Mouse (Mus musculus): ENCODE measurements at regions not wholly inside any gene's neighbourhood (a gene's known extent, or its start where the extent isn't known, plus 50 kb on each side); places are given as distances from the start of the nearest gene placed in this dataset.
A peak's percentile ranks its signal among the peaks of the same experiment; 100 is the strongest.

DNA sequence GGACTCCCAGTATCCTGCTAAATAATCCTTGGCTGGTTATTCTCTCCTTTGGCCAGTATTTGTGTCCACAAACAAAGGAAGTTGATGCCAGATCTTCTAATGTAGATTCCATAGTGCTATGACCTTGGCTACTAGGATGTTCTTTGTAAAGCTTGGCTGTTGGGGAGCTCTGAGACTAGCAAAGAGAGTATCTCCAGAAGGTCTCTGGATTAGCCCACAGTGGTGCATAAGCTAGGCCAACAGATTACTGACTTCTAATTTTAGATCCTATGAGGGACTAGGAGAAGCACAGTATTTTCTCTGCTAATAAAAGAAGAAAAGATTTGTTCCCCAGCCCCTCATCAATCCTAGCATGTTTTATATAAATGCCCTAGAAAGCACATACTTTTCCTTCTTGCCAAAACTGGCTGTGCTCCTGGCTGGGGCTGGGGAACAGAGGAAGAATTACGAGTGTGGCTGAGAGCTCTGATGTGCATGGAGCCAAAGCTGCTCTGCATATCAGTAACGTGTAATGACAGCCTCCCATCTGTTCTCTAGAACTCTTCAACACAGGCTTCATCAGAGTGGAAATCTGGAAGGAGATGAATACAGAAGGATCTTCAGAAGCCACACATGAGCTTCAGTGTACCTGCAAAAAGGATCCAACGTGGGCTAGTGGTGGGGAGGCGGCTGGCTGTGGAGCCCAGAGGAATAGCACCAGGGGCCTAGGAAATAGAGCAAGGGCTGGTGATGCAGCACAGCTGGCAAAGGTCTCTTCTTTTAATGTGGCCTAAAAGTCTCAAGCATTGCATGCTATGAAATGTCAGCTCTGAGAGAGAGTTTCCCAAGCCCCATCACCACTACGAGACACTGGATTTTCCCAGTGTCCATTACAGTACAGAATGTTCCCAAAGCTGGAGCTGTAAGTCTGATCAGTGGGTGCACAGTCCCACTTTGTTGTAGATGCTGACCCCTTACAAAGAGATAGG is 283.0 kb upstream of the Plxna2 start:
- DNase-seq (ENCODE audit: low spot score): no peak

DNA sequence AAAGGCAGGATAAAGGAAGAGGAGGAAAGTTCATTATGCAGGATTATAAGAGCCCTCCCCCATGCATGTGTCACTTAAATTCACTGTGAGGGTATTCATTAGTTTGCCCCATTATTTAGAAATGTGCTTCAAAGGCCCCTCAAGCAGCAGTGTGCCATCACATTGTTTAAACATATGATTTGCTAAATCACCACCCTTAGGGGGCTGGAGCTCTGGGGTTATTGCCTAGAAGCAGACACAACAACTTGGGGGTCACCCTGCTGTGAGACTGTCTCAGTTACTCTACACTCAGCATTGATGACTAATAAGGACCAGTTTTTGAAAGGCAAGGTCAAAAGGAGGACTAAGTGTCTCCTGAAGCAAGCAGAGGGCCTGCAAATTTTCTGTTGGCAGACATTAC is 285.4 kb upstream of the Plxna2 start:
- peak; percentile 43 for DNase-seq (ENCODE audit: low spot score)

DNA sequence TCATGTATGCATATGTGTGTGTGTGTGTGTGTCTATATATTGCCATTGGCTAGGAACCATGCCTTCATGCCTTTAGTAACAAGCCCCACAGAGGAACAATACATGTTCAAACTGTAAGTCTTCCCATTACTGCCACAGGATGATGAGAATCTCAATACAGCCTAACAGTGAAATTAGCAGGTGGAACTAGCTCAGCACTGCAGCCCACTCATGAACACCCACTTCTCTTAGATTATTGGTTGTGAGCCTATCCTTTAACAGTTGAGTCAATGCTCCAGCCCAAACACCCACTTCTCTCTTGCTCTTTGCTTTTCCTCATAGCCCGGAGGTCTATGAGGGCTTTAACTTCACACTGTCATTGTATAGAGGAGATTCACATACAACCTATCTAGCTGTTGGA is 287.5 kb upstream of the Plxna2 start:
- DNase-seq (ENCODE audit: low spot score): no peak

DNA sequence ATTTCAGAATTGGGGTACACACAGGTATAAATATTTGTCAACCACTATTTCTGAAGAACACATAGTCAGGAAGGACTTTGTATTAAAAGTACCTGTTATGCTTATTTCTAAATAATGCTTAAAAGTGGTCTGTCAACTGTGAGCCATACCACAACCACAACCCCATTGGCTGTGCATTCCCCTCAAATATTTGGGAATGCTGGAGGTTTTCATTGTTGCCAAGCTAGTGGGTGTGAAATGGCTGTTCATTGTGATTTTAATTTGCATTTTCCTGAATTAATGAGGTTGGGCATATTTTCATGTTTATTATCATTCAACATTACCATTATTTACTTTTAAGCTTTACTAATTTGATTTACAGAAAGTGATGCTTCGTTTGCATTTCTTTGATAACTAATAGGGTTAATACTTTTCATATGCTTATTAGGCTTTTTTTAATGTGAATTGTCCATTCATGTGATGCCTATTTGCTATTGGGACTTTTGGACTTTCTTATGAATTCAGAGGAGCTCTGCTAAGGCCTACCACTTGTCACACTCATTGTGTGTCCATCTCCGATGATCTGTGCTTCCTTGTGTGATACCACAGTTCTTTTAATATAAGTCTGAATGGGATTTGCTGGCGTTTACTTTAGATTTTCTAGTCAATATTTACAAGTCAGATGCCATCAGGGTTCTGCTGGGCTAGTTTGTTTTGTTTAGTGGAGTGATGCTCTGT is 297.5 kb upstream of the Plxna2 start:
- no peak for DNase-seq (ENCODE audit: low spot score)

DNA sequence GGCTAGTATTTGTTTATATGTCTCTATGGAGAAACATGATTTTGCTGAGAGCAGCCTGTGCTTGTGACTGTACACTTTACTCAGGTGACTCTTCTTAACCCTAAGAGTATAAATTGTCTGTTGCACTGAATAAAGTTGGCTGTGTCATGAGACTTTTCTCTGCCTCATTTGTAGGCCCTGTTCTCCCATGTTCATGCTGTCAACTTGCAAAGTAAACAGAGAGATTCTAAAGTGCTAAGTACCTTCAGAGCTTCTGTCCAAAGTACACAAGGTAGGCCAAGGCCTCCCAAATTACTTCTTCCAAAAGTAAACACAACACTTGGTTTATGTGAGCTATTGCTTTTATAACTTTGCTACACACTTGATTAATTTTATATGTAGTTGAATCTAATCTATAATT is 299.7 kb upstream of the Plxna2 start:
- no peak for DNase-seq (ENCODE audit: low spot score)

DNA sequence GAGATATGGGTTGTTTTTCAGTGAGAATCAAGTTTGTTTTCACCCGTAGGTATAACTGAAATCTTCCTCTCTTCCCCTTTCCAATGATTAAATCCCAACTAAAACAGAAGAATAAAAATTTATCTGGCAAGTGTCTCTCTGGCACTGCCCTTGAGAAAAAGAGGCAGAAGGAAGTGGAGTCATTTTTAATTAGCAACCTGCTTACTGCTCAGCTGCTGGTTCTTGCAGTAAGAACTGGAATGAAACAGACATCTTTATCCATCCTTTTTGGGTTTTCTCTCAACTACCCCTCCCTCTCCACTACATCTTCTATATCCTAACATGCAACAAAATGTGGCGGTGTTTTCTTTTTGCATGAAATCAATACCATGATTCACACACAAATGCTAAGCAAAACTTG is 302.4 kb upstream of the Plxna2 start:
- DNase-seq (ENCODE audit: low spot score): no peak

DNA sequence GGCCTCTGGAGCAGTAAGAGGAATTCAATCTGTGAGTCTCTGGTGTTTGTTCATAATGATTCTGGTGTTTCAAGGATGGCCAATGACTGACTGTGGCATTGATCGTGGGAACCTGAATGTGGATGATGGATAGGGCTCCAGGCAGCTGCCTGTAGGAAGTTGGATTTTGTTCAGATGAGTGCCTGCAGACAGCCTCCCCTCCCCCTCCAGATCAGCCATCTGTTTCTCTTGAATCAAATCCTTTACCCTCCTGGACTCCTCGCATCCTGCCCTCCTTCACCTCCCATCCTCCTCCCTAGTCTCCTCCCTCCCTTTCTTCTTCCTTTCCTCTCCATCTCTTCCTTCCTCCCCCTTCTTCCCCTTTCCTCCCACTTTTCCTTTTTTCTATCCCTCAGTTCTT is 307.6 kb upstream of the Plxna2 start:
- DNase-seq (ENCODE audit: low spot score): peak; percentile 45

DNA sequence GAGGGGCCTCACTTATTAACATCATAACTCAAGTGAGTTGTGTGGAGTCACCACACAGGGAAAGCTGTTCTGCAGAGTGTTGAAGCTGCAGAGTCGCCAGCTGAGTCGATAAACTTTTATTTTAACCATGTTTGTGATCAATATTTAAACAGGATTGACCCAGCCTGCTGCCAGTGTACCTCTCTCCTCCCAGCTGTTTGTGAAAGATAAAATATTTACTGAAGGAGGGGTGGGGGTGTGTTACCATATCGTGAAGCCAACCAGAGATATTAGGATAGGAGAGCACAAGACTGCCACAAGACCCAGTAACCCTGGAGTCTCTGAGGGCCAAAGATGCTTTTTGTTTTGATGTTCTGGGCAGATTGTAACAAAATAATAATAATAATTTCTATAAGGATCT is 309.4 kb upstream of the Plxna2 start:
- DNase-seq (ENCODE audit: low spot score): no peak

DNA sequence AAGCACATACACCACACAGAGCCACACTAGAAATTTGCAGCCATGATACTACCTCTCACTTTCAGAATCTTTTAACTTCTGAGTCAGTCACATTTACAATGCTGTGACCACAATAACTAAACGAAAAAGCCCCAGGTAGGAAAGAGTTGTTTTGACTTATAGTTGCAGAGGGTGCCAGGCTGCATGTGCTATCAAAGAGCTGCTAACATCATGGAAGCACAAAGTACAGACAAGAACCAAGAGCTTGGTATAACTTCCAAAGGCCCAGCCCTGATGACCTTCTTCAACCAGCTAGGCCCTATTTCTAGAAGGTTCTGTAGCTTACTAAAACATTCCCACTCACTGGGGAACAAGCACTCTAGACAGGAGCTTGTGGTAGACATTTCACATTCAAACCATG is 314.1 kb upstream of the Plxna2 start:
- DNase-seq (ENCODE audit: low spot score): no peak

DNA sequence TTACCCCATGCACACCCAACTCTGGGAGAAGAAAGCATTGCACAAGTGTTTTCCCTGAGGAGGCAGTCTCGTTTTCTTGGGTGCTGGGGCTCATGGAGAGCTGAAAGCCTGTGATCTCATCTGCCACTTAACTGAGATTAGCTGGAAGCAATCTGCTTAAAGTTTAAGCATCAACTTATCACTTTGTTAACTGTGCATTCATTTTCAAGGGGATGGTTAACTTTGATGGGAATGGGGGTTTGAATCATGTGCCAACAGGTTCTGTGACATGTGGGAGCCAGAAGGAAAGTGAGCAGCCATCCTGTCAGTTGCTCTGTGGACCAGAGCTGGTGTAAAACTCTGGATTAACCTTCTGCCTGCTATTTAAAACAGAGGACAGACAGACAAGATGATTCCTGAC is 315.2 kb upstream of the Plxna2 start:
- no peak for DNase-seq (ENCODE audit: low spot score)

DNA sequence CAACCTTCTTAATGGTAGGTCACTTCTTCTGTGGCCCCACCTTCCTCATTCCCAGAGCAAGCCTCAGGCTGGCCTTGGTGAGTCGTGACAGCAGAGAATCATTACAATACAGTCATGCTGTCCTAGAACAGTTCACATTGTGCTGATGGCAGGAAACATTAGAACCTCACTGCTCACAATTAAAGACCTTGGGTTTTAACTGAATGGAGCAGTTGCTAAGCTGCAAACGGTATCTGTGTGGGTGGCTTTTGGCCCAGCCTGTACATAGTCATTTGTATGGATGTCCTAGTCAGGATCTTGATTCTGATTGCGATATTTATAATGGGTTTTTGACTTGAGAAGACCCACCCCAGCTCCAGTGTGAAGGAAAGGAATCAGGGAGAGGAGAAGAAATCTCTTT is 336.1 kb upstream of the Plxna2 start:
- DNase-seq (ENCODE audit: low spot score): no peak

DNA sequence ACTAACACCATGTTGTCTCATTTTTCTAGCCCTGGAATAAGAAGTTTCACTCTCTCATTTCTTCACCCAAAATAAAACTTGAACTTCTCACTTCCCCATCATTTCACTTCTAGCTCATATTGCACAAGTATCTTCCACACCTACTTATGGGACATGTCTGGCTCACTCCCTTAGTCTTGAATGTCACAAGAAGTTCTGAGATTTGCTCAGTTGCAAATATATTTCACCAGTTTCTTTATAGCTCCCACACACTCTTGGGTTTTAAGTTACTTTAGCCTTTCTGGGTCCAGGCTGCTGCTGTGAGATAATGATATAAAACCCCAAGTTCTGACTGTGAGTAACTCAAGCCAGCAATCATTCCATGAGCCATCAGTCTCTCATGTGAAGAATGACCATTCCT is 350.0 kb upstream of the Plxna2 start:
- no peak for DNase-seq (ENCODE audit: low spot score)

DNA sequence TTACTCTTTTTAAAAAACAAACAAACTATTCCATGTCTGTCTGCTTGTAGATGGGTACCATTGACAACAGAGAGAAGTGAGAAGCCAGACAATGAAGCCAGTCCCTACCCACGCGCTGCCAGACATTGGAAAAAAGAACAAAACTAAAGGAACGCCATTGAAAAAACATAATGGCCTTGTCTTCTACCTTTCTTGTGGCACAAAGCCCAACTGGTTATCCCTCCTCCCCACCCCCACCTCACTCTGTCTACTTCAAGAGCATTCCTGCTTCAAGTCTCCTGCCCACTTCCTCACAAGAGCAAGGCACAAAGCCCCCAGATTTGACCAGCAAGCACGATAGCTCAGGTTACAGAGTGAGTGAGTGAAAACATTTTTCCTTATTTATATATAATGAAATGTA is 355.6 kb upstream of the Plxna2 start:
- no peak for DNase-seq (ENCODE audit: low spot score)

DNA sequence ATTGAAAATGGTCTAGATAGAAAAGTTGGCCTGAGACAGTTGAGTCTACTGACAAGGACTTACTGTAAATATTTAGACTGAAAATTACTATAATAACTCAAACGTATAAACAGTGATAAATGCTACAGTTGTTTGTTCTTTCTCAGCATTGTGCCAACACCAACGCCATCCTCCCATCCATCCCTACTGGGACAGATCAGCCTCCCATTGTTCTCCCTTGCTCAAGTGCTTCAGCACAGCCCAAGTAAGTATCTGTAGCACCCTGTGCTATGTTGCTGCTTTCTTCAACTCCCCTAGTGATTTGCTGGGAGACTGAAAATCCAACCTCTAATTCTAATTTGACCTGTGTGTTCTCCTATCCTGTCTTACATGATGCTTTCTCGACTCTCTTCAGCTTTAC is 358.1 kb upstream of the Plxna2 start:
- DNase-seq (ENCODE audit: low spot score): no peak

DNA sequence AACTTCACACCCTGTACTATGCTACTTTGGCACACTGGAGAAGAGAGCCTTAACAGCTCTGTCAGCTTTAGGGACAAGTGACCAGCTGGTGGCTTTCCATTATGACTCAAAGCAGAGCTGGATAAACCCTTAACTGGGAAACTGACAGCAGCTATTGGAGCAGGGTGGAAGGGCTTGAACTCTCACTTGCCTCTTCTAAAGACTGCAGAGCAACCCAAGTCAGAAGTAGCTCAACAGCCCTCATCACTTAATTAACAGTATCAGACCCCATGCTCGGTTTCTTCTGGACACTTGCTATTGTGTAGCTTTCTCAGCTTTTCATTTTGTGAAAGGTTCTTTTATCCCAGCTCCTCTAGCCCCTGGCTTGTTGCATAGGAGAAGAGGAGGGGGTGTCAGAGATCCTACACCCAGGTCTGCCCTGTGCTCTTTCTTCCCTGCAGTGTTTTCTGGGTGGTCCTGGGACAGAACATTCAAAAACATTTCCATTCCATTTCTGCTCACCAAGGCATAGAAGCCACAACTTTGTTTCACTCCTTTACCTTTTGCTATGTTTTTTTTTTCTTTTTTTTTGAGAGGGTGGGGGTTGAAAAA is 373.1 kb upstream of the Plxna2 start:
- DNase-seq (ENCODE audit: low spot score): peak; percentile 20

DNA sequence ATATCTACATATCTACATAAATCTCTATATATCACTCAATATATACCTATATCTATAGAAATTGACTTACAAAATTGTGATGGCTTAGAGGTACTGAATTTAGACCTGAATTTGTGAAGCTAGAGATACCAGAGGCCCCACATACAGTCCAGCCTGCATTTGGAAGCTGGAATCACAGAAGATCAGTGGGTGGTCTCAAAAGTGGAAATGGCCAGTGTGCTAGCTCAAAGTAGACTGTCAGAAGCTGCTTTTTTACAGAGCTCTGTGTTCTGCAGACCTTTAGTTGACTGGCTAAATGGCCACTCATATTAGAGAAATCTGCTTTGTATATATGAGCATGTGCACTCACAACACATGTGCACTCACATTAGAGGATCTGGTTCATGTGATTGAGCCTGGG is 376.9 kb upstream of the Plxna2 start:
- DNase-seq (ENCODE audit: low spot score): no peak

DNA sequence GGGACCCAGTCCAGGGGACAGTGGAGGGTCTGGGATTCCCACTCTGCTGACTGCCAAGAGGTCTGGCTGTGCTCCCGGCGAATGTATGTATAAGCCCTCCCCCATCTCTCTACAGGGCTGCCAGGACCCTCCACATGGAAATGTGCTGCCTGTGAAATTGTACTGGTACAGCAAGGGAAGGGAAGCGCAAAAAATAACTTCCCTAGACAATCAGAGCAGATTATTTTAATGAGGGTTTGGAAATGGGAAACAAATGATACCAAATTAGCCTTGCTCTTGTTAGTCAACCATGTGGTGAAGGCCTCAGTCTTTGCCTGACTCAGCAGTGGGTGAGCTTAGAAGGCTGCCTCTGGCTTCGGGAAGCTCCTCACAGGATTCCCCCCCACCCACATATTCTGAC is 386.8 kb upstream of the Plxna2 start:
- DNase-seq (ENCODE audit: low spot score): no peak

DNA sequence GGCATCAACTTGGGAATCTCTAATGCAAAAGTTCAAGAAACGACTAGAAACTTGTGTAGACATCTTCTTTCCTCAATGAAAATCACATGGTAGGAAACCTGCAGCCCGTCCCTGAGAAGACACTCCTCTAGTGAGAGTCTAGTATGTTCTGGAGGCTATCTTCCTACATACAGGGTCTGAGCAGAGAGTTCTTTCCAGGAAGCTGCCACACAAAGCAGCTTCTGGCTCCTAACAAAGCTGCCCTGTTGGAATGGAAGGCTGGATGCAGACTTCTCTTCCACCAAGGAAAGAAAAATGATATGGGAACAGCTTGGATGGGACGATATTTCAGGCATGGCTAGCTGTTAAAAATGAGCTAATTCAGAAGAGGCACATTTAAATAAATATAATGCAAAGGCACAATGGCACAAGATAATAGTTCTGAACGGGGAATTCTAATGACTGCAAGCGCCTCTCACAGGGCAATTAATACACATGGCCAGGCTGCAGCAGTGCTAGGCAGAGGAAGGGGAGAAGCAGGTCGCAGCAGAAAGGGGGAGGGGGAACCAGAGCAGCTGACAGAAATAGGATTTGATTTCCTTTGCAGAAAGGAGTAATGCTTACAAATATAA is 391.4 kb upstream of the Plxna2 start:
- DNase-seq (ENCODE audit: low spot score): peak; percentile 37

DNA sequence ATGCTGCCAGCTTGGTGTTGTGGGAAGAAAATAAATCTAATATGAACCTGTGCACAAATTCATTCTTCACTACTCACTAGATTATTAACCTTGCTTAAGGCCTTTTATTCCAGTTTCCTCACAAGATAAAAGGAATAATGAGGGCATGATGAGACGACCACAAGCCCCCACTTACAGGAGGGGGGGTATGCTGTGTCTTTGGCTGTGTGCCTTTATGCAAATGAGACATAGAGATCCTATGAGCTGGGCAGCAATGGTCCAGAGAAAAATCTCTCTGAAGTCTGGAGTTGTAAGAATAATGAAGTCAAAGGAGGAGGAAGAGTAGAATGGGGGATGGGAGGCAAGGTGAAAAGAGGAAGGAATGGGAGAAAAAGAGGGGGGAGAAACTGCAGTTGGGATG is 392.2 kb upstream of the Plxna2 start:
- no peak for DNase-seq (ENCODE audit: low spot score)

DNA sequence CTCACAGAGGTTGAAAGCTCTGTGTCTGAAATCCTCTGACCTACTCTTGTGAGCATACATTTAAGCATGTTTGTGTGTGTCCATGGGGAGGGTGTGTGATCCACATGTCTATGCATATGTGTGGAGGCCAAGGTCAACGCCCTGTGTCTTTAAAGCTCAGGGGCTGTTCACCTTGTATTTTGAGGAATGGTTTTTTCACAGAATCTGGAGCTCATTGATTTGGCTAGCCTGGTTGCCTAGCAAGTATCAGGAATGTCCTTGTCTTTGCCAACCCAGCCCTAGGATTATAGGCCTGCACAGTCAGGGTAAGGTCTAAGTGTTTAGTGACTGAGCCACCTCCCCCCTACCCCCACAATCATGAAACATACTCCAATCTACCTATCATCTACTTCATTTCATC is 394.0 kb upstream of the Plxna2 start:
- no peak for DNase-seq (ENCODE audit: low spot score)

DNA sequence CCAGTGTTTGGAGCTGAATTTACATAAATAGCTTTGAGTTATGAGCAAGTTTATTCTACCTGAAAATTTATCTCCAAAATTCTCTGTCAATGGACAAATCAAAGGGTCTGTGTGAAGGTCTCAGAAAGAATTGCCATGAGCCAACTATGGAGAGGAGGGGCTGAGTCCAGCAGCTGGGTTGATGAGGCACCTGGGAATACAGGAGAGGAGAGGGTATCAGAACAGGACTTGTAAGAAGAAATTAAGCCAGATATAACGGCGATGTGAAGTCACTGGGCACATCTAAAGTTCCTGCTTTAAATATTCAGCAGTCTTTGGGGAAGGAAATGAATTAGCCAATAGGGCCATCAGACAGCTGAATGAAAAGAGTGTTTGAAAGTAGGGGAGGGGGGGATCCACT is 394.4 kb upstream of the Plxna2 start:
- no peak for DNase-seq (ENCODE audit: low spot score)

DNA sequence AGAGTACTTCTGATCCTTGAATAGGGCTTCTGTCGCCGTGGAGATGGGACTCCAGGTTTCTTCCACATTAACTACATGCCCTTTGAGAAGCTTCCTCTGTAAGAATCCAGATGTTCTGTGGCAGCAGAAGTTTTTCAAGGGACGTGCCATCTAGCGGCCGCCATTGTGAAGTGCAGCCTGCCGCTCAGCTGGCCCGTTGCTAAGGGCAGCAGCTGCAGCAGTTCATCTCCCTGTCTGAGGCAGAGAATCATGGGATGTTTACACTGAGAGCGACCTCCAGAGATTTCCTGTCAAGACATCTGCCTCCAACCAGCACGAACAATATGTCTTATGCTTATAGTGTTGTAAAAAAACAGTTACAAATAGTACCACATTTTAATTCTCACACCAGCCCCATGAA is 395.0 kb upstream of the Plxna2 start:
- peak; percentile 92 for DNase-seq (ENCODE audit: low spot score)
